Mouse (Mus musculus): ENCODE measurements around the gene 9530077C05Rik.
A peak's percentile ranks its signal among the peaks of the same experiment; 100 is the strongest.

9530077C05Rik gene

DNA sequence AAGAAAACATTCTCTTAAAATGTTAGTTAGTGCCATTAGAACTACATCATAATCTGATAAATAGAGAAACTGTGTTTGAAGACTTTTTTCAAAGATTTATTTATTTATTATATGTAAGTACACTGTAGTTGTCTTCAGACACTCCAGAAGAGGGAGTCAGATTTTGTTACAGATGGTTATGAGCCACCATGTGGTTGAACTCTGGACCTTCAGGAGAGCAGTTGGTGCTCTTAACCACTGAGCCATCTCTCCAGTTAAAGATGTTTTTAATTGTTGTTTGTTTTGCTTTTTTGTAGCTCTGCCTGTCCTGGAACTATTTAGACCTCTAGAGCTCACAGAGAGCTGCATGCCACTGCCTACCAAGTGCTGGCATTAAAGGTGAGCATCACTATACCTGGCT is 43.7 kb downstream of the 9530077C05Rik start:
- no peak for DNase-seq (ENCODE audit: low read depth, low spot score)

DNA sequence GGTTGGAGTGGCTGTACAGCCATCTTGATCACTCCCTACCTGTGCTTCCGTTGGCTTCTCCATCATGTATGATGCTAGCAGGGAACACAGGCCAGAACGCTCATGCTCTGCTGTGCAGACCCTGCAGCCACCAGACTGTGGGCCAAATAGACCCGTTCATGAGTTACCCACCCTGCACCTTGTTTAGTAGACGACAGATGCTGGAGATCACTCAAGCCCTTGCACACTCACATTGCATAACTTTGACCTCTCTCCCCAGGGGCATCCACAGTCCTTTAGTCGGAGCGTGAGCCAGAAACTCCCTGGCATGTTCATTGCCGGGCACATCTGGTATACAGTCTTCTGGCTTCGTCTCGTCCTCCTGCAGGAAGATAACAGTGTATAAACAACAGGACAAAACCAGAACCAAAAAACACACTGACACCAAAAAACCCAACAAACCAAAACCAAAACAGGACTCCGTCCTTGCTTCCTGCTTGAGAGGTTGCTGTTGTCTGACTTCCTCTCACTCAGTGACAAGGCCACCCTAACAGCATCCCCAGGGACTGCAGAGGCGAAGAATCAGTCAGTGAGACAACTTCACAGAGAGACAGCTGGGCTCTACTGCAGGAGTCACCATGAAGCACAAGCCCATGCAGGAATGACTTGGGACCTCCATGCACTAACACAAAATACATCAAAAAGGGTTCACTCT is 46.0 kb downstream of the 9530077C05Rik start:
- DNase-seq (ENCODE audit: low read depth, low spot score): no peak

GRCm38 (mm10) chr9:22461946-22462345 is 50.6 kb downstream of the 9530077C05Rik start:
- DNase-seq (ENCODE audit: low read depth, low spot score): no peak

GRCm38 (mm10) chr9:22466212-22466611 is 54.9 kb downstream of the 9530077C05Rik start:
- DNase-seq (ENCODE audit: low read depth, low spot score): no peak

- DNase-seq (ENCODE audit: low read depth, low spot score): peak; percentile 18
Observed at GRCm38 (mm10) chr9:22467371-22468169, 56.3 kb downstream of the 9530077C05Rik start.

- peak; percentile 49 for DNase-seq (ENCODE audit: low read depth, low spot score)
Observed at GRCm38 (mm10) chr9:22468170-22468898, 57.0 kb downstream of the 9530077C05Rik start.

- no peak for DNase-seq (ENCODE audit: low read depth, low spot score)
Observed at GRCm38 (mm10) chr9:22468899-22469259, 57.6 kb downstream of the 9530077C05Rik start.

DNA sequence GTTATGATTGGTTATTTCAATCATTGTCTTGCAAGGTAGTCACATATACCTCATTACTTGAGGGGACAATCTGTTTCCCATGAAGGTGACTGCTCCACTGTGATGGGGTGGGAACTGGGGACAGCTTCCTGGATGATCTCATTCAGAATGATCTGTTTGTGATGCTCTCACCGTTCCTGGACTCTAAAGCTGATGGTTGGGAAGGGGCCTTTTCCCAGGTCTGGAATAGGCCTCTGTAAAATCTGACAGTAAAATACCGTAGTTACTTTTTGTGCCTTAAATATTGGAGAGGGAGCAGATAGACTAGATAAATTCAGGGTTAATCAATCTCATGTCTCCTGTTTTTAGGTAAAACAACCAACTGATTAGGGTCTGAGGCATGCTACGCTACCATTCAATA is 58.3 kb downstream of the 9530077C05Rik start, which contains the start of gene Rp9:
Rp9 (minus strand) TSS at position 101 of the 400 bp plus-strand sequence.
- no peak for DNase-seq (ENCODE audit: low read depth, low spot score)

- peak; percentile 97 for DNase-seq (ENCODE audit: low read depth, low spot score)
Observed at GRCm38 (mm10) chr9:22475424-22475868, 64.1 kb downstream of the 9530077C05Rik start, which contains the start of gene Bbs9. TSS of gene Bbs9 (plus strand) at chr9:22475715.

DNA sequence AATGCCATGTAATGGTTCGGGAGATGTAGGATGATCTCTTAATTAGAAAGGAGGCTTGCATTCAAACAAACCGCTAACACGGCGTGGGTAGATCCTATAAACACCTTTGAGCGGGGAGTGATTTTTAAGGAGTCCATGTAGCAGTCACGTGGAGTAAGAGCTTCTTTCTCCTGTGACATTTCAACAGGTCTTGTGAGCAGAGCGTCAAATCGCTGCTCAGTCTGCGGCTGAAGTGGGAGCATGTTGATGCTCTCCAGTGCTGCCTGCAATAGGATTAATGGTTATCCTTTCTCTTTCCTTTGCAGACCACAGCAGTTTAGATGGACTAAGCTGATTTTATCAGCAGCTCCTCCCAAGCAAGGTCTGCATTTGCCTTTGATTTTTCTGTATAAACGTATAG is 65.0 kb downstream of the 9530077C05Rik start:
- DNase-seq (ENCODE audit: low read depth, low spot score): no peak

DNA sequence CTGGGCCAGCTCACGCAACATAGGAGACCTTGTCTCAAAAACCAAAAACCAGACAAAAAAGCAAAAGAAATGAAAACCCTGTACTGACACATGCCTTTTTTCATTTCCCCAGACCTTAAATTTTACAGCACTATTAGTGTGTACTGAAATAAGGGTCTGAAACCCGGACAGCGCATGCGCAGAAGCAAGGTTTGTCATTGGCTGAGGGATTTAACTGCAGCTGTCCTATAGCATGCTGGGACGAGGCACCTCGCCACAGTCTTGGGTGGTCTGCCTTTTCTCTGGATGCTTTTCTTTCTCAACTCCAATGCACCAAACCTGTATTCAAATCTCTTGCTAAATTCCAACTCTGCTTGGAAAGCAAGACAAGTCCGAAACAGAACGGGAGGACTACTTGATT is 67.6 kb downstream of the 9530077C05Rik start:
- DNase-seq (ENCODE audit: low read depth, low spot score): no peak

GRCm38 (mm10) chr9:22483866-22484561 is 72.7 kb downstream of the 9530077C05Rik start:
- no peak for DNase-seq (ENCODE audit: low read depth, low spot score)

- DNase-seq (ENCODE audit: low read depth, low spot score): no peak
Observed at GRCm38 (mm10) chr9:22484562-22485308, 73.4 kb downstream of the 9530077C05Rik start.

GRCm38 (mm10) chr9:22486211-22486610 is 74.9 kb downstream of the 9530077C05Rik start:
- DNase-seq (ENCODE audit: low read depth, low spot score): no peak

DNA sequence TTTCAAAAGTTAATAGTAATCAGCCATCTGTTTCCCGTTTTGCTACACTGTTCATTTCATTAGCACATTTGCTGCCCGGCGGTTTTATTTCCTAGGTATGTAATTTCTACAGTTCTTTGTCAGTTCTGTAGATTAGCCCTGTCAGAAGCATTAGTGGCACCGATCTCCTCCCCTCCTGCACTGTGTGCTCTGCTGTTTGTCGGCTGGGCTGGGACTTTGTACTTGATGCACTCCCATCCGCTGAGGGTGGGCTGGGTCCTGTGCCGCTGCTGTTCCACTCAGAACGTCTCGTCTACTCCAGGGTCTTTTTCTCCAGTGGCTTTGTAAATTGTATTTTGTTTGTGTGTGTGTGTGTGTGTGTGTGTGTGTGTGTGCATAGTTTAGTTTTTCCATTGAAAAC is 77.7 kb downstream of the 9530077C05Rik start:
- no peak for DNase-seq (ENCODE audit: low read depth, low spot score)

All from WW6 (cell line).